Mouse (Mus musculus) CD4-positive naive resting alpha-beta T cell, adult 57 days (primary cell): ENCODE measurements around the gene Olfr1037. TPM values are rescaled to one million over a fixed set of nuclear protein-coding genes. Genes with fewer than 3 reads are reported as not detected.

ENCODE experiments used
- total RNA-seq: library from RNA; stranded (reverse); gene quantifications from one replicate; pipeline ENCODE4 v1.2.4, GENCODE M21; 2023

The Olfr1037 gene
- not detected for total RNA-seq

DNA sequence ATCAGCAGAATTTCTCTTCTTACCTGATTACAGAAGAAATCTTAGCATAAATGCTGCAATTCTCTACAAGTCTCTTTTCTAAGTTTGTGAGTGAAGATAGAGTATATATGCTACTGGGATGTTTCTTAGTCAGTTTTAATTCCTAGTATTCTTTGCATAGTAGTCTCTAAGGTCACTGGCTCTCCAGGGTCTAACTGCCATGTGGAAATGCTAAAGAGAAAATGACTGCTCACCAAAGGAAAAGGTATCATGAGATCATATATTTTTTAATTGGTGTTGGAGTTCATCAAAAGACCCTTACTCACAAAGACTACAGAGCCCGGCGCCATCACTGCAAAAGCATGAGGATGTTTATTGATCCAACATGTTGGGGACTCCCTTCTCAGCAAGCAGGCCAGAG is at the start of gene Olfr1037:
Olfr1037 (minus strand) TSS at position 101 of the 400 bp plus-strand sequence.

DNA sequence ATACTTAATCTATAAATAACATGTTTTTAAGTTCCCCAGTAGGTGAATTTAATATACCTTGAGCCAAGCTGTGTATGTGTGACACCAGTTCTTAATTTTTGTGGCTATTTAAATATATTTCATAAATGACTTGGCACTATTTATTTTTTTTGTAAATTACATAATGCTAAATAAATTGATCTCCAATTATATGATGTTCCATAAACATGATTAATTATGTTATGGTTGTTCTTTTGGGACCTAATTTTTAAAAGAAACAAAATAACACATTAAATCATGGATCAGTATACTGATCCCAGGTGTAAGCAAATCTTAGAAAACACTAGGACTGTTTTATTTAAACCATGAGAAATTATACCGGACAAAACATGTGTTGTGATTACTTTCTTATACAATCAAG is 48.6 kb upstream of the Olfr1037 start, which contains the start of gene Olfr1039:
Olfr1039 (minus strand) TSS at position 101 of the 400 bp plus-strand sequence.

DNA sequence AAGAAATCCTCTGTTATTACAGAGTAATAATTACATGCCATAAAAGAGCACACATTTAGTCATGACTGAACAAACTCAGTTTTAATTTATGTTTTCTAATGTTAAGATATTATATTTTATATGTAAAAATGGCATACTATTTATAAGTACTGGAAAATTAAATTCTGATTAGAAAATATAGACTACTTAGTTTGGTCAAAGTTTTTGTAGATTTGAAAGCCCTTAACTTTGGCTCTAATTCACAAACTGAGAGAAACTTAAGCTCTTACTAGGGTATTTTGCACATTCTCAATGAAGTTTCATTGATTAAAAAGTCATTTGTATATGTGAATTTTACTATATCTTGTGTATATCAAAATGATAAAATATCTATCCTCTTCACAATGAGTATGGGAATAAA is 13.5 kb downstream of the Olfr1037 start, which contains the start of gene Olfr1036:
Olfr1036 (plus strand) TSS at position 301 of the 400 bp plus-strand sequence.

DNA sequence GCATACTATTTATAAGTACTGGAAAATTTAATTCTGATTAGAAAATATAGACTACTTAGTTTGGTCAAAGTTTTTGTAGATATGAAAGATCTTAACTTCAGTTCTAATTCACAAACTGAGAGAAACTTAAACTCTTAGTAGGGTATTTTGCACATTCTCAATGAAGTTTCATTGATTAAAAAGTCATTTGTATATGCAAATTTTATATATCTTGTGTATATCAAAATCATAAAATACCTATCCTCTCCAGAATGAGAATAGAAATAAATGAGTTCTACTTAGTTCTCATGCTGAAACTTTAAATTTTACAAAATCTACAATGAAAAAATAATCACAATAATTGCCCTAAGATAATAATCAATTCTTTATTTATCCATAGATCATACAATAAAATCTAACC is 41.6 kb downstream of the Olfr1037 start, which contains the start of gene Olfr1034:
Olfr1034 (plus strand) TSS at position 301 of the 400 bp plus-strand sequence.

Other genes starting within 250 kb of the Olfr1037 start
- not detected for gene Olfr1019, start 241.9 kb downstream of the Olfr1037 start, total RNA-seq
- gene Olfr1020, start 240.4 kb downstream of the Olfr1037 start, total RNA-seq, result not detected
- not detected for gene Olfr1022, start 218.8 kb downstream of the Olfr1037 start, total RNA-seq
- gene Olfr1023, start 201.7 kb downstream of the Olfr1037 start, total RNA-seq, result not detected
- gene Olfr1024, start 182.3 kb downstream of the Olfr1037 start, total RNA-seq, result not detected
- not detected for gene Olfr1025-ps1, start 172.2 kb downstream of the Olfr1037 start, total RNA-seq
- gene Olfr1026, start 165.8 kb downstream of the Olfr1037 start, total RNA-seq, result not detected
- not detected for gene Olfr1028, start 136.9 kb downstream of the Olfr1037 start, total RNA-seq
- gene Olfr1029, start 113.5 kb downstream of the Olfr1037 start, total RNA-seq, result not detected
- gene Olfr1030, start 108.1 kb downstream of the Olfr1037 start, total RNA-seq, result not detected
- not detected for gene Olfr1031, start 97.1 kb downstream of the Olfr1037 start, total RNA-seq
- gene Olfr1032, start 81.8 kb downstream of the Olfr1037 start, total RNA-seq, result not detected
- gene Olfr1033, start 66.8 kb downstream of the Olfr1037 start, total RNA-seq, result not detected
- not detected for gene Olfr1034, start 41.5 kb downstream of the Olfr1037 start, total RNA-seq
- not detected for gene Olfr1036, start 13.4 kb downstream of the Olfr1037 start, total RNA-seq
- not detected for gene Olfr1039, start 48.5 kb upstream of the Olfr1037 start, total RNA-seq
- gene Olfr1040, start 59.3 kb upstream of the Olfr1037 start, total RNA-seq, result not detected
- not detected for gene Olfr1042, start 74.5 kb upstream of the Olfr1037 start, total RNA-seq
- not detected for gene Olfr1043, start 80.1 kb upstream of the Olfr1037 start, total RNA-seq
- not detected for gene Olfr1044, start 90.4 kb upstream of the Olfr1037 start, total RNA-seq
- gene Olfr52, start 98.3 kb upstream of the Olfr1037 start, total RNA-seq, result not detected
- not detected for gene Olfr1045, start 115.6 kb upstream of the Olfr1037 start, total RNA-seq
- gene Olfr1046, start 131.9 kb upstream of the Olfr1037 start, total RNA-seq, result not detected
- gene Olfr1047, start 144.0 kb upstream of the Olfr1037 start, total RNA-seq, result not detected
- not detected for gene Olfr1048, start 152.9 kb upstream of the Olfr1037 start, total RNA-seq
- not detected for gene Olfr1049, start 170.9 kb upstream of the Olfr1037 start, total RNA-seq
- not detected for gene Olfr1051, start 191.7 kb upstream of the Olfr1037 start, total RNA-seq
- gene Olfr1052, start 205.1 kb upstream of the Olfr1037 start, total RNA-seq, result not detected
- gene Olfr1053, start 227.9 kb upstream of the Olfr1037 start, total RNA-seq, result not detected
- gene Olfr1054, start 248.0 kb upstream of the Olfr1037 start, total RNA-seq, result not detected